In the genomic region with DNA sequence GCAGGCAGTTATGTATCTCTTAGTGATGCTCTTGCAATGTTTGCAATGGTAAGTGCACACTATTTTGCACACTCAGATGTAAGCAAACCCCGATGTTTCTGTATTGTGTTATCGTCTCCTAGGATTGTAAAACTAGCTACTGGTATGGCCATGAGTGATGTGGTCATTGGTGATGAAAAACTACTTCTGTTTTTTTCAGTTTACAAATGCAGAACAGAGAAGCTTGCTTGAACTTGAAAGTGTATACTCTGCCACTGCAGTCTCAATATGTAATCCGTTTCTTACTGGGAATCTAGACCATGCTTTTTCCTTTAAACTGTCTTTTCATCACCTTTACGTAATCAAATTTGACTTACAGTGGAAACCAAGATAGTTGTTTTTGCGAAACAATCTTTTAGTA, we compare ENCODE assay signal across 27 mouse cellular contexts.
"Had no signal": no experiment of that assay in that cellular context is flagged by ENCODE, and none has a peak within 500 bp of the region (broad histone marks: within the 10 kb centered on the region; RNA-seq: fewer than 3 reads in every experiment).

No protein-coding gene starts in this region.

- ATAC-seq: hindbrain, embryonic 16.5 days; inflammation-experienced regulatory T-cells, adult 6 months; intestine, embryonic 15.5 days; intestine, postnatal 0 days had no signal

- DNase-seq: gastrocnemius, adult 2 months; gastrocnemius, postnatal 10 days; gastrocnemius, postnatal 25 days; heart, adult 11 months; heart, postnatal 10 days; heart, postnatal 4 days; kidney, adult 2 months; kidney, adult 9 months; kidney, postnatal 14 days; kidney, postnatal 36 days; layer of hippocampus, adult 9-11 months; layer of hippocampus, postnatal 36 days; liver; liver, embryonic 13.5 days had no signal

- H3K4me3 ChIP-seq: gastrocnemius, adult 2 months; heart, embryonic 10.5 days; heart, embryonic 12.5 days; hindbrain, embryonic 10.5 days; hindbrain, embryonic 12.5 days; intestine, embryonic 15.5 days; kidney, embryonic 15.5 days; limb, embryonic 10.5 days; limb, embryonic 12.5 days; liver, embryonic 13.5 days had no signal

- H3K27ac ChIP-seq: gastrocnemius, adult 2 months; heart, embryonic 10.5 days; hindbrain, embryonic 10.5 days; hindbrain, embryonic 12.5 days; hindbrain, embryonic 14.5 days; intestine, embryonic 15.5 days; kidney, embryonic 15.5 days; kidney, postnatal 0 days; limb, embryonic 10.5 days; limb, embryonic 12.5 days; liver, embryonic 13.5 days had no signal
